Mouse (Mus musculus) CH12.LX (cell line): Measurements from ENCODE around the gene Foxo6. TPM values are rescaled to one million over a fixed set of nuclear protein-coding genes. Genes with fewer than 3 reads are reported as not detected.

Experiments
- DNase-seq: peaks from one replicate; pipeline ENCODE4 v3.0.0-alpha.2; 2013; ENCODE audit errors: extremely low read depth
- H3K27ac ChIP-seq: 2 replicates; pipeline ENCODE4 v1.5.1; 2012; ENCODE audit warnings: low read depth, mild to moderate bottlenecking, control low read depth, moderate library complexity; ENCODE audit not compliant: insufficient read depth
- H3K27me3 ChIP-seq: replicated peaks from 2 replicates; pipeline ENCODE3; 2012; ENCODE audit warnings: inconsistent platforms
- H3K36me3 ChIP-seq, 2 experiments: replicated peaks in 1 of 2; 2 replicates each; pipeline versions ENCODE3 to v1.6.1; 2012; ENCODE audit warnings: inconsistent platforms in 1 of 2, low read length in 1 of 2, mild to moderate bottlenecking in 1 of 2, mixed read lengths in 1 of 2, moderate library complexity in 1 of 2; ENCODE audit not compliant: control insufficient read depth in 1 of 2, insufficient read depth in 1 of 2
- H3K4me1 ChIP-seq, 2 experiments: 2 replicates each; pipeline ENCODE4 v1.6.1; 2012; ENCODE audit warnings: inconsistent platforms in 1 of 2, moderate library complexity in 1 of 2; ENCODE audit not compliant: insufficient read depth in 2 of 2, control insufficient read depth in 1 of 2
- H3K4me2 ChIP-seq: 2 replicates; pipeline ENCODE4 v1.6.1; 2012; ENCODE audit warnings: low read depth, mild to moderate bottlenecking, control low read depth; ENCODE audit not compliant: poor library complexity, insufficient read depth, severe bottlenecking
- H3K4me3 ChIP-seq, 3 experiments: fragments of 150-350 bp in 1 of 3; sonication (generic) in 1 of 3; replicated peaks in 1 of 3; 2 replicates each; pipeline versions ENCODE3 to v1.5.1; 2011 to 2012; ENCODE audit warnings: low read depth in 2 of 3, low read length in 2 of 3, mild to moderate bottlenecking in 2 of 3, moderate library complexity in 2 of 3, control low read depth in 1 of 3, improper control_type of control experiment in 1 of 3, inconsistent platforms in 1 of 3, mixed read lengths in 1 of 3; ENCODE audit not compliant: poor library complexity in 1 of 3
- H3K79me2 ChIP-seq: replicated peaks from 2 replicates; pipeline ENCODE4 v1.6.1; 2012; ENCODE audit warnings: mild to moderate bottlenecking, moderate library complexity; ENCODE audit not compliant: control insufficient read depth, poor library complexity, insufficient read depth, severe bottlenecking; ENCODE audit errors: extremely low read depth
- H3K9ac ChIP-seq: 2 replicates; pipeline ENCODE4 v1.6.1; 2012; ENCODE audit warnings: low read depth, mild to moderate bottlenecking, control low read depth, moderate library complexity; ENCODE audit not compliant: insufficient read depth
- H3K9me3 ChIP-seq: replicated peaks from 2 replicates; pipeline ENCODE3; 2012; ENCODE audit warnings: low read length, inconsistent platforms, mixed read lengths
- CHD2 ChIP-seq: IDR thresholded peaks from 2 replicates; pipeline ENCODE4 v1.6.1; 2011; ENCODE audit warnings: low read length, improper control_type of control experiment
- CTCF ChIP-seq, 2 experiments: IDR thresholded peaks in 1 of 2; conservative IDR thresholded peaks in 1 of 2; 2 replicates each; pipeline ENCODE4 v1.5.1; 2011 to 2012; ENCODE audit warnings: low read depth in 2 of 2, low read length in 2 of 2, improper control_type of control experiment in 1 of 2, inconsistent platforms in 1 of 2, mild to moderate bottlenecking in 1 of 2, moderate library complexity in 1 of 2
- E2F4 ChIP-seq: IDR thresholded peaks from 2 replicates; pipeline ENCODE4 v1.6.1; 2011; ENCODE audit warnings: low read depth, low read length, improper control_type of control experiment; ENCODE audit not compliant: insufficient replicate concordance
- ELF1 ChIP-seq: IDR thresholded peaks from 2 replicates; pipeline ENCODE4 v1.6.1; 2014; ENCODE audit warnings: low read depth, mild to moderate bottlenecking, inconsistent platforms, low read length, improper control_type of control experiment
- EP300 ChIP-seq: IDR thresholded peaks from 2 replicates; pipeline ENCODE4 v1.6.1; 2011; ENCODE audit warnings: low read length, improper control_type of control experiment
- ETS1 ChIP-seq: conservative IDR thresholded peaks from 2 replicates; pipeline ENCODE4 v1.6.1; 2012; ENCODE audit warnings: low read depth, mild to moderate bottlenecking, inconsistent platforms, low read length, improper control_type of control experiment, moderate library complexity
- IRF4 ChIP-seq: IDR thresholded peaks from 2 replicates; pipeline ENCODE4 v1.6.1; 2014; ENCODE audit warnings: low read depth, mild to moderate bottlenecking, inconsistent platforms, low read length, improper control_type of control experiment
- JUN ChIP-seq: IDR thresholded peaks from 2 replicates; pipeline ENCODE4 v1.6.1; 2011; ENCODE audit warnings: low read depth, mild to moderate bottlenecking, low read length, improper control_type of control experiment, moderate library complexity; ENCODE audit not compliant: insufficient read depth
- KAT2A ChIP-seq: IDR thresholded peaks from 2 replicates; pipeline ENCODE4 v1.6.1; 2012; ENCODE audit warnings: low read length, improper control_type of control experiment, inconsistent platforms; ENCODE audit not compliant: insufficient replicate concordance
- MAFK ChIP-seq: IDR thresholded peaks from 2 replicates; pipeline ENCODE4 v1.6.1; 2011; ENCODE audit warnings: low read length, improper control_type of control experiment; ENCODE audit not compliant: insufficient replicate concordance
- MAX ChIP-seq: IDR thresholded peaks from 2 replicates; pipeline ENCODE4 v1.6.1; 2011; ENCODE audit warnings: low read length, improper control_type of control experiment
- MEF2A ChIP-seq: IDR thresholded peaks from 2 replicates; pipeline ENCODE4 v1.6.1; 2014; ENCODE audit warnings: low read depth, mild to moderate bottlenecking, inconsistent platforms, low read length, improper control_type of control experiment, borderline replicate concordance
- MXI1 ChIP-seq: IDR thresholded peaks from 2 replicates; pipeline ENCODE4 v1.6.1; 2011; ENCODE audit warnings: mild to moderate bottlenecking, low read depth, low read length, improper control_type of control experiment
- MYC ChIP-seq: IDR thresholded peaks from 2 replicates; pipeline ENCODE4 v1.6.1; 2011; ENCODE audit warnings: low read depth, mild to moderate bottlenecking, improper control_type of control experiment, low read length
- NELFE ChIP-seq: IDR thresholded peaks from 2 replicates; pipeline ENCODE4 v1.6.1; 2011; ENCODE audit warnings: low read depth, low read length, improper control_type of control experiment
- PAX5 ChIP-seq: IDR thresholded peaks from 2 replicates; pipeline ENCODE4 v1.6.1; 2012; ENCODE audit warnings: low read length, inconsistent platforms, mixed read lengths
- POLR2A ChIP-seq: IDR thresholded peaks from 2 replicates; pipeline ENCODE4 v1.6.1; 2011; ENCODE audit warnings: low read depth, mild to moderate bottlenecking, improper control_type of control experiment, low read length
- RAD21 ChIP-seq: IDR thresholded peaks from 2 replicates; pipeline ENCODE4 v1.6.1; 2011; ENCODE audit warnings: low read depth, mild to moderate bottlenecking, low read length, improper control_type of control experiment, moderate library complexity
- RCOR1 ChIP-seq: conservative IDR thresholded peaks from 2 replicates; pipeline ENCODE4 v1.6.1; 2012; ENCODE audit warnings: low read depth, mild to moderate bottlenecking, inconsistent platforms, low read length, improper control_type of control experiment
- SIN3A ChIP-seq: IDR thresholded peaks from 2 replicates; pipeline ENCODE4 v1.6.1; 2012; ENCODE audit warnings: low read length, improper control_type of control experiment, inconsistent platforms
- TBP ChIP-seq: conservative IDR thresholded peaks from 2 replicates; pipeline ENCODE4 v1.6.1; 2011; ENCODE audit warnings: low read depth, low read length, improper control_type of control experiment
- USF2 ChIP-seq: conservative IDR thresholded peaks from 2 replicates; pipeline ENCODE4 v1.6.1; 2011; ENCODE audit warnings: low read depth, low read length, improper control_type of control experiment
- ZC3H11A ChIP-seq: IDR thresholded peaks from 2 replicates; pipeline ENCODE4 v1.6.1; 2012; ENCODE audit warnings: low read depth, mild to moderate bottlenecking, inconsistent platforms, low read length, improper control_type of control experiment
- ZKSCAN1 ChIP-seq: IDR thresholded peaks from 2 replicates; pipeline ENCODE4 v1.6.1; 2012; ENCODE audit warnings: low read depth, inconsistent platforms, low read length, improper control_type of control experiment, borderline replicate concordance
- ZNF384 ChIP-seq: IDR thresholded peaks from 2 replicates; pipeline ENCODE4 v1.6.1; 2012; ENCODE audit warnings: low read depth, low read length, improper control_type of control experiment, inconsistent platforms
- dilution Hi-C: fragments of 300-500 bp; cut with MboI; formaldehyde crosslinking; loops from 2 replicates; pipeline ENCODE4 v1.14.3; 2020; ENCODE audit warnings: low sequenced_read_pairs; ENCODE audit not compliant: extremely low pct_unique_long_range_greater_than_20kb, extremely low pct_ligation_motif_present
- in situ Hi-C: fragments of 300-500 bp; cut with MboI; formaldehyde crosslinking; loops from 3 replicates; pipeline ENCODE4 v1.14.3; 2019; ENCODE audit warnings: low sequenced_read_pairs, low pct_ligation_motif_present, low pct_unique_long_range_greater_than_20kb, mixed read lengths
- polyA plus RNA-seq: library from polyadenylated mRNA; unstranded; fragments of >175 nt; gene quantifications from 2 replicates; pipeline ENCODE4 v1.2.1, GENCODE M21; 2012; ENCODE audit warnings: low read depth; ENCODE audit not compliant: insufficient read length
- total RNA-seq, 2 experiments: library from RNA; depleted of rRNA; stranded (reverse); fragments of 300-350 nt in 1 of 2; fragments of >200 nt in 1 of 2; gene quantifications; 2 replicates each; pipeline ENCODE4 v1.2.3; 2012 to 2014

The Foxo6 gene
- total and polyA plus RNA-seq, 3 experiments: not detected

- no peak overlapping the region for H3K9ac ChIP-seq
- H3K4me1 ChIP-seq: peaks cover 0 to 5% of the 10 kb centered on the region in 2 experiments; a peak in 1 of 4 replicates
- TF ChIP-seq ZC3H11A (no peak), MEF2A (no peak), NELFE (no peak), USF2 (no peak), IRF4 (no peak), MXI1 (no peak), TBP (no peak), KAT2A (no peak), ZNF384 (no peak), JUN (no peak), CTCF (conservative IDR thresholded peaks at IDR 0.05 in 1 of 2, IDR thresholded peaks at IDR 0.05 in 1 of 2; ENCODE audit: low read depth in 2 of 2, low read length in 2 of 2) (no peak), CHD2 (no peak), RCOR1 (no peak), ZKSCAN1 (no peak), PAX5 (no peak), E2F4 (no peak), RAD21 (no peak), POLR2A (no peak), MAX (no peak), MYC (no peak)
- H3K4me2 ChIP-seq: no peak overlapping the region
- no peaks in the 10 kb centered on the region for H3K79me2 ChIP-seq
- H3K4me3 ChIP-seq: no peak overlapping the region
- H3K9me3 ChIP-seq: peaks cover 1% of the 10 kb centered on the region
- in situ Hi-C loops (no loop called here), dilution Hi-C loops (no loop called here)
- H3K27me3 ChIP-seq: peaks cover 94% of the 10 kb centered on the region
- no peak for DNase-seq
- H3K36me3 ChIP-seq: no peaks in the 10 kb centered on the region
- H3K27ac ChIP-seq: no peak overlapping the region
Observed at GRCm38 (mm10) chr4:120273594-120273993, 13.6 kb downstream of the Foxo6 start.

- in situ Hi-C loops: no loop called here
Observed at GRCm38 (mm10) chr4:120271886-120272580, 15.1 kb downstream of the Foxo6 start.

More at GRCm38 (mm10) chr4:120271886-120272580, 15.1 kb downstream of the Foxo6 start:
- Histone ChIP-seq H3K4me3 (no peak overlapping the region), H3K27me3 (peaks cover 85% of the 10 kb centered on the region), H3K4me1 (peaks cover 0 to 5% of the 10 kb centered on the region in 2 experiments; a peak in 1 of 4 replicates), H3K9me3 (peaks cover 2% of the 10 kb centered on the region), H3K4me2 (no peak overlapping the region), H3K79me2 (no peaks in the 10 kb centered on the region), H3K9ac (no peak overlapping the region), H3K27ac (no peak overlapping the region), H3K36me3 (no peaks in the 10 kb centered on the region)
- DNase-seq: no peak
- no peak for TF ChIP-seq MAFK
- TF ChIP-seq EP300: no peak
- TF ChIP-seq ETS1: no peak
- no peak for TF ChIP-seq ELF1
- TF ChIP-seq MEF2A: no peak
- no peak for TF ChIP-seq RCOR1
- TF ChIP-seq USF2: no peak
- TF ChIP-seq NELFE: no peak
- TF ChIP-seq CTCF (conservative IDR thresholded peaks at IDR 0.05 in 1 of 2, IDR thresholded peaks at IDR 0.05 in 1 of 2; ENCODE audit: low read depth in 2 of 2, low read length in 2 of 2): no peak
- TF ChIP-seq SIN3A: no peak
- no peak for TF ChIP-seq ZKSCAN1
- TF ChIP-seq JUN: no peak
- no peak for TF ChIP-seq MAX
- no peak for TF ChIP-seq PAX5
- TF ChIP-seq KAT2A: no peak
- no peak for TF ChIP-seq ZNF384
- dilution Hi-C loops: no loop called here
